8 mouse cellular contexts compared by ENCODE assay signal in the genomic region with DNA sequence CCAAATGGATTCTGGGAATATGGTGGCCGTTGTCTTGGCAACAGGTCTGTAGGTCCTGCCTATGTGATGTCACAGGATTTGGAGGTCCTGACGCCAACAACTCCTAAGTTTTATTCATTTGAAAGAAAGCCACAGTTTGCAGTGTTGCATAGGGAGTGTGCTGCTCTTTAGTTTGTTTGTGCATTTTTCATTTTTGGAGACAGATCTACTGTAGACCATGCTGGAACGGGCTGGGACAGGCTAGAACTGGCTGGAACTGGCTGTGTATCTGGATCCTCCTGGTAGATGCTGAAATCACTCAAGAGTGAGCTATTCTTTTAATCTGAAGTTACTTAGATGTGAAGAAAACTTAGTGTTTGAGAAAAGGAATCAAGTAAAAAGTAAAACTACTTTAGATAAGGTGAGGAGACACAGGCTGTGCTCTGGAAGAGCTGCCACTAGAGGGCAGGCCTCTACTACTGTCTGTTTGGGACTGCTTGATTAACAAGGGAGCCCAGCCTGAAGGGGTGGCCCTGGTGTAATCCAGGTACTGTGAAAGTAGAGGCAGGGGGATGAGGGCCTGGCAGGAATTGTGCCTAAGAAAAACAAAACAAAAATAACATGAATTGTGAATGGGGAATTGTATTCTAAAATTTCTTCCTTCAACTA. TPM values are rescaled to one million over a fixed set of nuclear protein-coding genes. Genes with fewer than 3 reads are reported as not detected.
A peak's percentile ranks its signal among the peaks of the same experiment; 100 is the strongest.
DNase-seq lines count a peak whose midpoint lies in the region; ATAC-seq lines count a peak whose summit lies in the region.

No protein-coding gene starts in this region.

- H3K36me3 ChIP-seq in hindbrain, embryonic 11.5 days (ENCODE audit: control insufficient read depth, insufficient read depth, low read length) = no peaks in the 10 kb centered on the region

- H3K4me2 ChIP-seq in hindbrain, embryonic 11.5 days (replicated peaks; ENCODE audit: low read depth, low read length) = no peak overlapping the region

- no peaks in the 10 kb centered on the region for H3K4me1 ChIP-seq in hindbrain, embryonic 11.5 days (replicated peaks; ENCODE audit: control insufficient read depth, insufficient read depth, low read length)

- ATAC-seq in hindbrain, embryonic 11.5 days (ENCODE audit: low FRiP score) = no peak; the same call in 1 of the 2 replicates

- H3K9ac ChIP-seq in hindbrain, embryonic 11.5 days (ENCODE audit: low read depth, low read length) = no peak overlapping the region

- H3K4me3 ChIP-seq in hindbrain, embryonic 11.5 days (ENCODE audit: low read depth, low read length) = no peak overlapping the region

- peak; percentile 19 for DNase-seq in gastrocnemius, adult 18-20 months (ENCODE audit: low spot score)
- DNase-seq in gastrocnemius, postnatal 25 days = no peak
- DNase-seq in T-cell, adult 2 months (ENCODE audit: low spot score) = peak; percentile 17
- peak; percentile 77 for DNase-seq in embryo, embryonic 11 days
- DNase-seq in hindbrain, embryonic 11.5 days (ENCODE audit: low spot score) = peak; percentile 67
- DNase-seq in layer of hippocampus, adult 9-11 months = peak; percentile 50
- DNase-seq in lung, postnatal 4 days = peak; percentile 27 to 45
- DNase-seq in right cerebral cortex, postnatal 4 days = peak; percentile 62

- no peak overlapping the region for H3K27ac ChIP-seq in hindbrain, embryonic 11.5 days (ENCODE audit: low read depth, low read length)

- no peaks in the 10 kb centered on the region for H3K9me3 ChIP-seq in hindbrain, embryonic 11.5 days (ENCODE audit: control insufficient read depth, low read length)

- 94% methylated on average over 3 of the region's 3 CpGs for WGBS in hindbrain, embryonic 11.5 days

- no peaks in the 10 kb centered on the region for H3K27me3 ChIP-seq in hindbrain, embryonic 11.5 days (ENCODE audit: control insufficient read depth, insufficient read depth, low read length)

RNA-seq across cellular contexts. Expression of gene Bbs9, which starts 43.0 kb away (rescaled TPM):
- 1 to 10 TPM; 8.5 to 8.9 TPM for total RNA-seq in gastrocnemius, adult 18-20 months (2021)
- 1 to 10 TPM; 7.3 to 7.8 TPM for total RNA-seq in gastrocnemius, postnatal 25 days (2021)
- polyA plus RNA-seq in hindbrain, embryonic 11.5 days (2014; fragmentation: Nextera tagmentation; extraction: Ambion mirVana) = 16.9 and 17.7 TPM in 2 replicates

RNA-seq across cellular contexts. Expression of gene Rp9, which starts 49.0 kb away (rescaled TPM):
- 10 to 100 TPM; 37.0 to 37.5 TPM for total RNA-seq in gastrocnemius, adult 18-20 months (2021)
- total RNA-seq in gastrocnemius, postnatal 25 days (2021) = 10 to 100 TPM; 30.1 to 31.2 TPM
- polyA plus RNA-seq in hindbrain, embryonic 11.5 days (2014; fragmentation: Nextera tagmentation; extraction: Ambion mirVana) = 53.9 and 56.0 TPM in 2 replicates
